Mouse (Mus musculus): Measurements from ENCODE around the gene Rbpj.
A peak's percentile ranks its signal among the peaks of the same experiment; 100 is the strongest.
"Not testable (repeated sequence)": the region's sequence is repeated elsewhere in the genome, so short reads cannot be mapped to it uniquely, and the experiment has no call there.

The Rbpj gene

DNA sequence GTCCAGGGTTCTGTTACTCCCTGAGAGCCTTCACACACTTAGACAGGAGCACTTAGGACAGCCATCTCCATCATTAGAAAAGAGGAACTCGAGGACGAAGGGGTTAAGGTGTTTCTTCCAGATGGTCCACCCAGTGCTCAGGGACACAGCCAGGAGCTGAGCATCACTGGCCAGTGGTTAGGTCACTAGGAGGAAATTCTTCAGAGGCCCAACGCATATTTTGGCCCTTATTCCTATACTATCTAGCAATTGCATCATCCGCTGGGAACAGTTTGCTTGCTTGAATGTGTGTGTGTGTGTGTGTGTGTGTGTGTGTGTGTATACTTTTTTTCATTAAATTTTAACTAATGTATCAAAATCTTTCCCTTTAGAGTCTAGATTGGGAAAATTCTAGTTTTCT is 45.5 kb downstream of the Rbpj start:
- no peak for DNase-seq (ENCODE audit: low read depth, low spot score)

DNA sequence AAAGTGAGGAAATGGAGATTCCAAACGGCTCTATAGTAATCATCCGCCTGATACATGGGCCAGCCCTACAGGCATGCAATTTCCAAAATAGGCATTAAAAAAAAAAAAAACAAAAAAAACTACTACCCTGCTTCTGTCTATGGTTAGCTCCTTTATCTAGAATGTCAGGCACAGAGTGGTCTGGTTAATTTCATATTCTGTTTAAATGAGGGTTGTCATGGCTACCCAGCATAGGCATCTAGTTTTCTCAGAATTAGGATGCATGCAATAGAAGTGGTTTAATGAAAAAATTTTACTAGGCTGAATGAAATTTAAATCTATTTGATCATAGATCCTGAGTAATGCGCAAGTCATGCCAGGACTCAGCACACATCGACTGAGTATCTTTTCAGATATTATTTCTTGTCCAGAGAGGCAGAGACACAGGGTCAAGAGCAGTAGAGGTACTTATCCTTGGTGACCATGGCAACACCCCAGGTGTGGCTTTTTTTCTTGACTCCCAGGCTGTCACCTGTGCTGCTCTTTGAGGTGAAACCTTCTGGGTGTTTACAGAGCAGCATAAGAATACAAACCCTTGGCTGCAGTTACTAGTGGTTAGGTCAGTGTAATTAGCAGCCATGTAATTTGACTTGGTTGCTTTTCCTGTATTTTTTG is 49.1 kb downstream of the Rbpj start:
- DNase-seq (ENCODE audit: low read depth, low spot score) = no peak

DNA sequence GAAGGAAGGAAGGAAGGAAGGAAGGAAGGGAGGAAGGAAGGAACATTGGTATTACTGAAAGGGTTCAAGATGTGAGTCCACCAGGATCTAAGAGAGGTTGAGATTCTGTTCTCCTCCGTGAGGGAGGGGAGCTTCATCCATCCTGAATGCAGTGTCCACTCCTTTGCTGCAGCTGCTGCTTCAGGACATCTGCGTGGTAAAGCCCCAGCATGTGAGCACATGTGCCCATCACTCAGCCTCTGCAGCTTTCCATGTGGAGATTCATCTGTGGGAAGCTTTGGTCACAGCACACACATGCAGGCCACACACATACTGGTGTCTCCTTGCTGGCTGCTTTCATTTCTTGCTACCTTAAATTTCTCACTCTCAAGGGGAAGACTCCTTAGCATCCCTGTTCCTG is 50.5 kb downstream of the Rbpj start:
- DNase-seq (ENCODE audit: low read depth, low spot score) = no peak

DNA sequence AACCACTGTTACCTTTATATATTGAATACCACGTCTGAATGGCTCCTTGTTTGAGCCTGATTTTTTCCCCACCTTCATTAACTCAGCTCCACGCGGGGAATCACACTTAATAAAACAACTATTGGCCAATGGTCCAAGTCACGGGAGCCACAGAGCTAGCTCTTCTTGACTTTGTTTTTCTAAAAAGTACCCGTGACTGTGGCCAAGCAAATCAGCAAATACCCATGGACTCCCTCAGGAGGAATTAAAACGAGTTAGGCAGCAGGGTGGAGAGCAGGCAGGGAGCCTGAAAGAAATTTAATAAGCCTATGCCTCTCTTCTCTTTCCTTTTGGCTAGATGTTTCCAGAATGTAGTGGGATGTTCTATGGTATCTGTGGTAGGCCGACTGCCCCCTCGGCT is 51.9 kb downstream of the Rbpj start:
- DNase-seq (ENCODE audit: low read depth, low spot score) = no peak

DNA sequence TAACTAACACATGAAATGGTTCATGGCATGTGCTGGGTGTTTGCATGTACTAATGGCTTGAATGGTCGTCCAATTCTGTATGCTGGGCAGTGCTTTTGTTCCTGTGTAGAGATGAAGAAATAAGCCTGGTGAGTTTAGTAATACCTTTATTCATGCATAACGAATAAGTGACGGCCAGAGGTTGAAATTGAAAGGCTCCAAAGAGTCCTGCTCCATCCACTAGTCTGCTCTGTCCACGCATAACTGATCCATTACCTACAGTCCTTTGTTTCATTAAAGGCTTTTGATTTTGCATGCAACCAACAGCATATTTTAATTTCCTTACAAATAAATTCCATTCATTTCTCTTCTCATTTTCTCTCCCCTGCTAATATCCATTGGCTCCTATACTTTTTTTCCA is 53.2 kb downstream of the Rbpj start:
- no peak for DNase-seq (ENCODE audit: low read depth, low spot score)

- no peak for DNase-seq (ENCODE audit: low read depth, low spot score)
Measured at GRCm38 (mm10) chr5:53519998-53520577, 54.1 kb downstream of the Rbpj start.

- DNase-seq (ENCODE audit: low read depth, low spot score) = no peak
Measured at GRCm38 (mm10) chr5:53523046-53523445, 57.1 kb downstream of the Rbpj start.

DNA sequence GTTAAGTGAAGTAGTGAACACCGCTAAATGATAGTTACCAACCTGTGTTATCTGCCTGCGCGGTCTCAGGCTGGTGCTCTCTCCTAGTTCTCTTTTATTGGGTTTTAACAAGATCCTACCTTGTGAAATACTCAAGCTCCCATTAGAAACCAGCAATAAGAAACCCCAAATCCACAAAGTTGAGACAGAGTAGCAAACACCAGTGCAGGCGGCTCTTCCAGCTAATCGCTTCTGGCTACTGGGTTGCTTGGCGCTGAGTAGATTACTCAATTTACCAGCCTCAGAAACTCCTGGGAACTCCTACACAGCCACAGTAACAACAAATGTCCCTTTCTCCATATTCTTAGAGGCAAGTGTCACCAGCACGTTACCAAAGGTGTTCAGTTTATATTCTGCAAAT is 58.2 kb downstream of the Rbpj start:
- DNase-seq (ENCODE audit: low read depth, low spot score) = no peak

- no peak for DNase-seq (ENCODE audit: low read depth, low spot score)
Measured at GRCm38 (mm10) chr5:53524831-53525230, 58.9 kb downstream of the Rbpj start.

DNA sequence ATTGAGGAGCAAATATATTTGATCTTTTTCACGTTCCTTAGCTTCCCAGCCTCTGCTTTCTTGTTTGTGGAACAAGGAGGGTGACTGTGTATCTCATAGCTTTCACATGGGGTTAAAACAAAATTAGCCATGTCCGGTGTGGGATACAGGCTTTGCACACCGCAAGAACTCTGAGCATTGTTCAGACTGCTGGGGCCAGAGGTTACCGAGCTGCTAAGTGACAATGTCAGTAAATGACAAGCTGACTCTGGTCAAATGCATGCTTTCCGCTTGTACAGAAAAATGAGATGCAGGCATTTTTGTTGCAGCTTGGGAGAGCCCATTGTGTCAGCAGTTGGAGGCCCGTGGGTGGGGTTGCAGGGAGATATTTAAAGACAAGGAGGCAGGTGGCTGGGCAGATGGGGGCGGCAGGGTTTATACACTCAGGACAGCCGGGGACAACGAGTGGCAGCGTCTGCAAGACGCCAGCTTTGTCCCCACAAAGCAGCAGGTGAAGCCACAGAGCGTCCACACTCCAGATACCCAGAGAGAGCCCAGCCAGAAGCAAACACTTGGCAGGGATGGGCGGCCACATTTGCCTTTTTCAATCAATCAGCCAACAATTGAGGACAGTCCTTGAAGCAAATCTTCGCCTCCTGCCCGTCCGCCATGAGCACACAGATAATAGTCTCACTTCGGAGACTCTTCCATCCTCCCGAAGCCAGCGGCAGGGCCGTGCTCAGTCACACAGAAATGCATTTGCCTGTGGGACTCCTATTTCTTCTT is 59.5 kb downstream of the Rbpj start:
- DNase-seq (ENCODE audit: low read depth, low spot score) = no peak

GRCm38 (mm10) chr5:53526070-53526430 is 60.1 kb downstream of the Rbpj start:
- no peak for DNase-seq (ENCODE audit: low read depth, low spot score)

DNA sequence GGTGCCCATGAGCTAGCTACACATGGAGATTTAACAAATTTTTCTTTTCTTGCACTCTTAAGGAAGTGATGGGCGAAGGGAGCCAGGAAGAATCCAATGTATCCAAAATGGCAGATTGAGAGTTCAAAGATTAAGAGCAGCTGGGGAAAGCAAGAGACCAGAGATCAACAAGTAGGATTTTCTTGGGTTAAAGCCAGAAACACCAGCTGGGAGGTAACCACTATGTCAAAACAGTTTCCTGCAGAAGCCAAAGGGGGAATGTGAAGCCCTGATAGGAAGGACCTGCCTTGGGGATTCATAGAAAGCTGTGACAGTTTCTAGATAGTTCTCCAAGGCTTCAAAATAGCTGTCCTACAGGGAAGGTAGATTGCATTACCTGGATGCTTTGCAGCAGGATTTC is 63.9 kb downstream of the Rbpj start:
- no peak for DNase-seq (ENCODE audit: low read depth, low spot score)

GRCm38 (mm10) chr5:53535096-53535495 is 69.1 kb downstream of the Rbpj start:
- DNase-seq (ENCODE audit: low read depth, low spot score) = no peak

DNA sequence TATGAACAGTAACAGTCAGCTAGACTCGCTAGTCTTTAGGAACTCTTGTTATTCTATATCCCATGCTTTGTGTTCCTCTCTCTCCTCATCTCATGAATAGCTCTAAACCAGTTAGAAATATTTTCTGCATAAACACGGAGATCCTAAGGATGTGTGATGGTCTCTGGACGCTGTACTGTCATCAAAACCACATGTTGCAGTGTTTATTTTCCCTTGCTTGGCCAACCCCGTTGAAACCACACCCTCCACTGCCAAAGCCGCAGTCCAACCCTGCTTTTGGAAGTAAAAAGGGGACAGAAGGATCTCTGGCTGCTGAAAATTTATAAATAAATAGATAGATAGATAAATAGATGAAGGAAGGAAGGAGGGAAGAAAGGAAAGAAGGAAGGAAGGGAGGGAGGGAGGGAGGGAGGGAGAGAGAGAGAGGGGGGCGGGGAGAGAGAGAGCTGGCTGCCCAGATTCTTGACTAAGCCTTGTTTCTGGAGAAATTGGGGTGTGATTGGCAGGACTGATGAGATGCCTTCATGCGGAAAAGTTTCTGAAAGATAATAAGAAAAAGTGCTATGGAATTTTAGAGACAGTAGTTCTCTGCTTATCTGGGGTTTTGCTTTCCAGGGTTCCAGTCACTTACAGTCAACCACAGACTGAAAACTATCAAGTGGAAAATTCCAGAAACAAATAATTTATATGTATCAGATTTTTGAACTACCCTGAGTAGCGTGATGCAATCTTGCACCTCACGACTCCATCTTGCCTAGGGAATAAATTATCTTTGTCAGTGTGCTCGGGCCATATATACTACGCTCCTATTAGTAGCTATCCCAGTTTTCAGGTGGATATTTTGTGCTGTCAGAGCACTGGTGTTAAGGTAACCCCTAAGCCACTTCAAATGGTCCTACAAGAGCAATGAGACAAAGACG is 70.9 kb downstream of the Rbpj start:
- DNase-seq (ENCODE audit: low read depth, low spot score) = no peak

DNA sequence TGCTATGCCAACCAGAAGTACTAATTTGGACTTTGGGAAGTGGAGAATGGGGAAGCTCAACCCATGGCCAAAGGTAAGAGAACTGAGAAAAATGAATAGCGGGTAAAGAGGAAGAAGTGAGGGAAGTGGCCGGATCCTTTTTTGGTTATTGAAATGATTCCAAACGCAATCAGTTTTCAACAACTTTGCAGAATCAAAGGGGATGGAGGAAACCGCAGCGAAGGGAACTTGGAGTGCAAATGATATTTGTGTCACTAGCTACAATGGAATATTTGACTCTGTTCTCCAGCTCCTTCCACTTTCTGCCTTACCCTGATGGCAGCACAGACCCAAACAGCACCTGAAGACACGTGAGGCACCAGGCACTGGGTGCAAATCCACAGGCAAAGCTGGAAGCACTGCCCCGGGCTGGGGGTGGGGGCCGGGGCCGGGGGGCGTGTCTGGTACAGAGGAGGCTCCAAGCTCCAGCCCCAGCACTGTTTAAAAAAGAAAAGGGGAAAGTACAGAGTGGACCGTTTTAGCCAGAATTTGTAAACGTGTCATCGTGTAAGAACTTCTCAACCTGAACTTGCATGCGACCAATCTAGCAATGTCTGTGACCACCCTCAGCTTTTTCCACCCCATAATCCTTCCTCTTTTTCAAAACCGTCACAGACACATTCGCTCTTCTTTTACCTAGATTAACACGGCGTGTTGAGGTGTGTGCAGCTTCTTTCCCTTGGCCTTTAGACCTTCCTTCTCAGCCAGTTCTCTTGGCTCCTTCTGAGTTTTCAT is 74.1 kb downstream of the Rbpj start:
- DNase-seq (ENCODE audit: low read depth, low spot score) = no peak

DNA sequence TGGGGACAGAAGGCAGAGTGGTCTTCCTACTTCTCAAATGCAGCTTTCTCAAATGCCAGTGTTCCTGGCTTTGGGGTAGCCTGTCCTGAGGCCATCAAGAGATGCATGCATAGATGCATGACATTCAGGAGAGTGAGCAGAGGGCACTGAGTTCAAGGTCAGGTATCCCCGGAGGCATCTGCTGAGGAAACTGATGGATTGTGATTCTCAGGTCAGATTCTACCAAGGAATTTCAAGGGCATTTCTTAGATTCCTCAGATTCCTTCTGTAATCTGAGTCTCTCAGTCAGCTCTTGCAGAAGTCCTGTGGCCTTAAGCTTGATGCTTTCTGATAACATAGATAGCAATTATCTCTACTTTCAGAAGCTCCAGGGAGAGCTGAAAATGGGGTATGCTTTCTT is 76.1 kb downstream of the Rbpj start:
- no peak for DNase-seq (ENCODE audit: low read depth, low spot score)

DNA sequence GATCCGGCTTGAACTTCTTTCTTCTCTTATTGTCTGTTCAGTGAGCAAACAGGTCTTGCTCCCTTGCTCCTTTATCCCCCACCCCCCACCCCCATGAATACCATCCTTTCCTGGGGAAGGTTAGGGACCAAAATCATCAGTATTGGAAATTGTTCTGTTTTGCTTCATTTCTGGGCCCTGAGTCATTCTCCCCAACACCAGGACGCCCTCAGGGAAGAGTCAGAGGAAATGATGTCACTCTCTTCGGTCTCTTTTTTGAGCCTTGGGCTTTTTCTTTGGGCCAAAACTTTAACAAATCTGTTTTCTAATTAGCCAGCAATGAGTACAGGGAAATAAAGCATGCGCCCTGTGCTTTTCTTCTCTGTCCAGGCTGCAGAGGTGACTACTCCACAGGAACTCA is 77.4 kb downstream of the Rbpj start:
- no peak for DNase-seq (ENCODE audit: low read depth, low spot score)

DNA sequence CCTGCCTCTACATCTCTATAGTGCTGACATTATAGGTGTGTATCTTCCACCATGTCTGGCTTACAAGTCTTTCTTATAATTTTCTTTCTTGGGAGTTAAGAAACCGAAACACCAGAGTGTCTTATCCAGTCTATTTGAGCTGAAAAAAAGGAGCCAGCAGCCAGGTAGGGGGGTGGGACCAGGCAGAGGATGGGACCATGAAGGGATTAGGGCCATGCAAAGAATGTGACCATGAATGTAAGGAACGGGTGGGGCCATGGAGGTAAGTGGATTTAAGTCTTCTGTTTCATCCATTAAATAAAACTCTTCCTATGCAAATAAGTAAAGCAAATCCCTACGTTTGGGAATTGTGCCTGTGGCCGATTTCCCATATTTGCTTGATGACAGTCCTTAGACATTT is 78.0 kb downstream of the Rbpj start:
- no peak for DNase-seq (ENCODE audit: low read depth, low spot score)

GRCm38 (mm10) chr5:53546440-53546839 is 80.5 kb downstream of the Rbpj start:
- no peak for DNase-seq (ENCODE audit: low read depth, low spot score)

- peak; percentile 38 for DNase-seq (ENCODE audit: low read depth, low spot score)
Measured at GRCm38 (mm10) chr5:53546979-53547472, 81.1 kb downstream of the Rbpj start.

DNA sequence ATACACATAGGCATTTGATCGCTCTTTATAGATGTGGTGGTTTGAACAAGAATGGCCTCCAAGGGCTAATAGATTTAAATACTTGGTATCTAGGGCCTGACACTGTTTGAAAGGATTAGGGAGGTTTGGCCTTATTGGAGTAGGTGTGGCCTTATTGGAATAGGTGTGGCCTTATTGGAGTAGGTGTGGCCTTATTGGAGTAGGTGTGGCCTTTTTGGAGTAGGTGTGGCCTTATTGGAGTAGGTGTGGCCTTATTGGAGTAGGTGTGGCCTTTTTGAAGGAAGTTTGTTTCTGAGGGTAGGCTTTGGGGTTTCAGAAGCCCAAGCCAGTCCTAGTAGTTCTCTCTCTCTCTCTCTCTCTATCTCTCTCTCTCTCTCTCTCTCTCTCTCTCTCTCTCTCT is 84.4 kb downstream of the Rbpj start:
- DNase-seq (ENCODE audit: low read depth, low spot score) = not testable (repeated sequence)

Data from forelimb bud, embryonic 11.5 days (tissue).